18 mouse cellular contexts compared by ENCODE assay signal in the genomic region with DNA sequence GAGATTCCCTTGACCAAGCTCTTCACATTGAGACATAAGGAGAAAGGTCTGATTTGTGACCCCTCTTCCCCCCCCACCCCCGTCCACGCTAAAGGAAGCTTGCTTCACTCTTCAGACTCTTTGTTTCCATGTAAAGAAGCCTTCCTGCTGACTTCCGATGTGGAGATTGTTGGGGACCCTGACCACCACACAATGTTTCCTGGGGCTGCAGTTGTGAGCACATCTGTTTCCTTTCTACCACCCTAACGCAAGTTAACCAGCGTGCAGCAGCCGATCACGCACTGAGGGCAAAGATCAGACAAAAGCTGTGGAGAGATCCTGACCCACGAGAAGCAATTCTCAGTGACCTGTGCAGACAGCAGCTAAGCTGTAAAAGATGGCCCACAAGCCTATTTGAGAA. TPM values are rescaled to one million over a fixed set of nuclear protein-coding genes. Genes with fewer than 3 reads are reported as not detected.
A peak's percentile ranks its signal among the peaks of the same experiment; 100 is the strongest.
DNase-seq lines count a peak whose midpoint lies in the region; ATAC-seq lines count a peak whose summit lies in the region.
"Had no signal": no experiment of that assay in that cellular context is flagged by ENCODE, and none has a peak within 500 bp of the region (broad histone marks: within the 10 kb centered on the region; RNA-seq: fewer than 3 reads in every experiment).

No protein-coding gene starts in this region.

- H3K27ac ChIP-seq in kidney, embryonic 16.5 days (ENCODE audit: low read length): no peak overlapping the region
- H3K27ac ChIP-seq in kidney, embryonic 14.5 days (ENCODE audit: low read depth, low read length): no peak overlapping the region
- H3K27ac ChIP-seq: heart, embryonic 10.5 days; hindbrain, embryonic 13.5 days; liver, embryonic 15.5 days; stomach, postnatal 0 days had no signal

- no peaks in the 10 kb centered on the region for H3K36me3 ChIP-seq in kidney, embryonic 16.5 days (ENCODE audit: insufficient read depth, low read length)
- no peaks in the 10 kb centered on the region for H3K36me3 ChIP-seq in kidney, embryonic 14.5 days (ENCODE audit: control insufficient read depth, insufficient read depth, low read length)
- H3K36me3 ChIP-seq: heart, embryonic 10.5 days; hindbrain, embryonic 13.5 days; liver, embryonic 15.5 days had no signal

- H3K9me3 ChIP-seq in kidney, embryonic 16.5 days (ENCODE audit: low read length): no peaks in the 10 kb centered on the region
- H3K9me3 ChIP-seq in kidney, embryonic 14.5 days (ENCODE audit: control insufficient read depth, low read length): no peaks in the 10 kb centered on the region
- H3K9me3 ChIP-seq: heart, embryonic 10.5 days; hindbrain, embryonic 13.5 days; liver, embryonic 15.5 days had no signal

- peak; percentile 34 for DNase-seq in embryo, embryonic 10.5 days (ENCODE audit: low spot score)
- DNase-seq in lung, postnatal 25 days (ENCODE audit: low spot score): no peak
- DNase-seq in liver: no peak
- DNase-seq: adrenal gland, adult 2 months; cerebellum, postnatal 14 days; gastrocnemius, postnatal 36 days; layer of hippocampus, postnatal 36 days; lung, postnatal 14 days had no signal

- H3K27me3 ChIP-seq in kidney, embryonic 16.5 days (ENCODE audit: insufficient read depth, low read length): no peaks in the 10 kb centered on the region
- no peaks in the 10 kb centered on the region for H3K27me3 ChIP-seq in kidney, embryonic 14.5 days (ENCODE audit: control insufficient read depth, insufficient read depth, low read length)
- H3K27me3 ChIP-seq: hindbrain, embryonic 13.5 days; liver, embryonic 15.5 days had no signal

- ATAC-seq in kidney, embryonic 16.5 days (ENCODE audit: low FRiP score, low TSS enrichment): peak; percentile 46; the same call in 1 of the 2 replicates
- no peak for ATAC-seq in kidney, embryonic 14.5 days (ENCODE audit: low FRiP score, low TSS enrichment)
- ATAC-seq in granulocyte monocyte progenitor cell, adult 5-6 weeks (replicated peaks; ENCODE audit: poor library complexity, severe bottlenecking): peak; percentile 33; the same call in 1 of the 2 replicates
- peak; percentile 31; the same call in 1 of the 2 replicates for ATAC-seq in megakaryocyte progenitor cell, adult 5-6 weeks (replicated peaks; ENCODE audit: poor library complexity)
- ATAC-seq: forebrain, embryonic 16.5 days had no signal

- H3K4me3 ChIP-seq in kidney, embryonic 16.5 days (ENCODE audit: low read length): no peak overlapping the region
- H3K4me3 ChIP-seq in kidney, embryonic 14.5 days (ENCODE audit: low read length): no peak overlapping the region
- H3K4me3 ChIP-seq: heart, embryonic 10.5 days; hindbrain, embryonic 13.5 days; liver, embryonic 15.5 days had no signal

- H3K9ac ChIP-seq in kidney, embryonic 16.5 days (replicated peaks; ENCODE audit: low read length): no peak overlapping the region
- no peak overlapping the region for H3K9ac ChIP-seq in kidney, embryonic 14.5 days (ENCODE audit: low read depth, low read length)
- H3K9ac ChIP-seq: hindbrain, embryonic 13.5 days; liver, embryonic 15.5 days had no signal

- no peaks in the 10 kb centered on the region for H3K4me1 ChIP-seq in kidney, embryonic 16.5 days (ENCODE audit: insufficient read depth, low read length)
- H3K4me1 ChIP-seq in kidney, embryonic 14.5 days (ENCODE audit: control insufficient read depth, insufficient read depth, low read length): no peaks in the 10 kb centered on the region
- H3K4me1 ChIP-seq: heart, embryonic 10.5 days; liver, embryonic 15.5 days had no signal

- 53% methylated on average over 8 of the region's 8 CpGs for WGBS in kidney, embryonic 16.5 days
- WGBS in kidney, embryonic 14.5 days: 59% methylated on average over 8 of the region's 8 CpGs

- no peak overlapping the region for H3K4me2 ChIP-seq in kidney, embryonic 16.5 days (replicated peaks; ENCODE audit: low read depth, low read length)
- no peak overlapping the region for H3K4me2 ChIP-seq in kidney, embryonic 14.5 days (replicated peaks; ENCODE audit: low read depth, low read length)
- H3K4me2 ChIP-seq: hindbrain, embryonic 13.5 days; liver, embryonic 15.5 days had no signal

RNA-seq across cellular contexts. Expression of gene C1qtnf3, which starts 24.8 kb away (rescaled TPM):
- 12.3 and 15.1 TPM in 2 replicates for polyA plus RNA-seq in kidney, embryonic 16.5 days (2015; fragmentation: Nextera tagmentation; extraction: Ambion mirVana)
- 6.0 and 8.1 TPM in 2 replicates for polyA plus RNA-seq in kidney, embryonic 14.5 days (2014; fragmentation: Nextera tagmentation; extraction: Ambion mirVana)
- not detected in 2 replicates for total RNA-seq in granulocyte monocyte progenitor cell, adult 5-6 weeks (2014; fragmentation: Nextera tagmentation)
- total RNA-seq in granulocyte monocyte progenitor cell, adult 5-6 weeks (2017): not detected in 2 replicates
- total RNA-seq in megakaryocyte progenitor cell, adult 5-6 weeks (2015): not detected in 2 replicates
- total RNA-seq in megakaryocyte progenitor cell, adult 5-6 weeks (2017): not detected in 2 replicates
- total RNA-seq: layer of hippocampus, postnatal 36 days; megakaryocyte-erythroid progenitor cell, adult 5-6 weeks had no signal

RNA-seq across cellular contexts. Expression of gene Amacr, which starts 54.2 kb away (rescaled TPM):
- polyA plus RNA-seq in kidney, embryonic 16.5 days (2015; fragmentation: Nextera tagmentation; extraction: Ambion mirVana): 37.1 and 44.4 TPM in 2 replicates
- 22.1 and 26.0 TPM in 2 replicates for polyA plus RNA-seq in kidney, embryonic 14.5 days (2014; fragmentation: Nextera tagmentation; extraction: Ambion mirVana)
- total RNA-seq in granulocyte monocyte progenitor cell, adult 5-6 weeks (2014; fragmentation: Nextera tagmentation): 3.2 and 3.5 TPM in 2 replicates
- 6.5 and 6.9 TPM in 2 replicates for total RNA-seq in granulocyte monocyte progenitor cell, adult 5-6 weeks (2017)
- total RNA-seq in megakaryocyte progenitor cell, adult 5-6 weeks (2015): 2.6 and 2.8 TPM in 2 replicates
- 2.0 and 3.3 TPM in 2 replicates for total RNA-seq in megakaryocyte progenitor cell, adult 5-6 weeks (2017)
